Mouse (Mus musculus): ENCODE data around the gene Gyg. TPM values are rescaled to one million over a fixed set of nuclear protein-coding genes. Genes with fewer than 3 reads are reported as not detected.
"Not testable (repeated sequence)": the region's sequence is repeated elsewhere in the genome, so short reads cannot be mapped to it uniquely, and the experiment has no call there.

Gyg gene
- total RNA-seq, 4 experiments from 2014 or later: 435 to 506 (median 464) TPM

DNA sequence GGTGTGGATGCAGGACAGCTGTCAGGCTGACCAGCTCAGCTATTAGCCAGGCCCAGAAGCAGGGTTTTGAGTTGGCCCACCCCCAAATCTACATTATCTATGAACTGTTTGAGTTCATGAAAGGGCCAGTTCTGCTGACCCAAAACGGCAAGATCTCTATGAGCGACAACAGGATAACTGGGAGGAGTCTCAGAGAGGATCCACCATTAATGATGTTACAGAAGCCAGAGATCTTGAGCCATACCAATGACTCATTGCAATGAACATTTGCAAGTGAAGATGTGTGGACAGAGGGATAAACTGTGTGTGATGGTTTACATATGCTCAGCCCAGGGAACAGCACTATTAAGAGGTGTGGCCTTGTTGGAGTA is 23.8 kb downstream of the Gyg start:
- no peak for DNase-seq (ENCODE audit: low spot score in 2 of 2)

DNA sequence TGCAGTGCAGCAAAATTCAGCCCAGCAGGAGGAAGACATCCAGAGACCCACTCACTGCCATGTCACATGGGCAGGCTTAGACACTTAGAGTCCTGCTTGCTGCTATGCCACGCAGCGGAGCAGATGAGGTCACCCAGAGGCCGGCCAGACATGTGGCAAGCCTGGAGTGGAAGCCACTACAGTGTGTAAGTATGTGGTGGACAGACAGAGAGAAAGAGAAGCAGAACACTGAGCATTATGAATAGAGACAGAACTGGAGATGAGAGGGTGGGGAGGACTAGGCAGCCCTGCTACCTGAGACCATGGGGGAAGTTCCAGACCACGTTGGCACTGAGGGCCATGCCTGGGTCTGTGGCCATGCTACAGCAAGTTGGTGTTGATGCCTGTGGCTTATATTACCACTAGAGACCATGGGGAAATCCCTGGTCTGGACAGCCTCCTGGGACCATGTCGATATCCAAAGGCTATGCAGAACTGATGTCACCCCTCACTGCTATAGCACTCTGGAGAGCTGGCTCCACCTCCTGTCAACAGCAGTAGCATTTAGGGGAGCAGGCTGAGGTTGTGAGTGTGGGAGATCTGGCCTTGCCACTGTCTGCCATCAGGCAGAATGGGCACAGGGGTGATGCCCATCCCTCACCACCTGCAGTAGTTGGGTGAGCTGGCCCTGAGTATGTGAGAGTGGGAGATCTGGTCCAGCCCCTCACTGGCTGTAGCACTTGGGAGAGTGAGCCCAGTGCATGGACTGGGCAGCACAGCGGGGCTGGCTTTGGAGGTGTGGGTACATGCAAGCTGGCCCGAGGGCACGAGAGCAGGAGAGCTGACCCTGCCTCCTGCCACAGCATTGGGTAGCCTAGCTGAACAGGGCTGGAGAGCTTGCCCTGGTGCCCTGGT is 24.4 kb downstream of the Gyg start:
- DNase-seq (ENCODE audit: low spot score in 2 of 2): peak; percentile 13 to 43

DNA sequence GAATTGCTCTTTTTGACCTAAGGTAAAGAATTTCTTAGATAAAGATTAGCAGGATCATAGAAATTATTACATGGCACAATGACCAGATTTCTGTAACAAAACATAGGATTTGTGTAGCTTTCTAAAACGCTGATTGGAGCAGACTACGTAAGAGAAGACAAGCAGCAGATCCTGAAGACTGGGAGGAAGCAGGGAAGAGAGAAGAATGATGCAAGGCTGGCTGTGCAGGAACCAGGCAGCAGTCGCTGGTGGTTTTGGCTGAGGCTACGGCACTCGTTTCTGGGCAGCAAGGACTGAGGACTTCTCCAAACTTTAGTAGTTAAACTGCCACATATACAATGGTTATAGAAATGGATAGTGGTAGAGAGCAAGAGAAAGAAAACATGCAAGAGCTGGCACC is 25.6 kb downstream of the Gyg start:
- no peak for DNase-seq (ENCODE audit: low spot score in 2 of 2)

DNA sequence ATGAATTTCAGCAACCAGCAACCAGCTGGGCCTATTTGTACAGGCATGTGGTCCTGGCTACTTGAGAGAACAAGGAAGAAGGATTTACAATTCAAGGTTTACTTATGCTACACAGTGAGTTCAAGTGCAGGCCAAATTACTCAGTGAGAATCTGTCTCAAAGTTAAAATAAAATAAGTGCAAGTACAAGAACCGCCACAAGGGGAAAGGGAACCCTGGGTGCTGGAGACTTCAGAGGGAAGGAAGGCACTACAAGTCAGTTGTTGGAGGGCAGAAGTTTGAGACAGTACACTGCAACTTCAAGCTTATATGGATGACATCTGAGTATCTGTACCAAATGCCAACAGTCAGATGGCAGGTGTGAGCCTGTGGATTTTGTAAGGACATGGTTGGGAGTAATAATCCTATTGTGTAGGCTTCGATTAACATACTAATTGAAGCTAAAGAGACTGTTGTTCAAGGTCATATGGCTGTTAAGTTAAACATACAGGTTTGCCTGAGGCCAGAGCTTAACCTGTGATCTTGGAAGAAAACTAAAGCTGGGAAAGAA is 28.0 kb downstream of the Gyg start:
- no peak for DNase-seq (ENCODE audit: low spot score in 2 of 2)

GRCm38 (mm10) chr3:20125604-20126003 is 29.5 kb downstream of the Gyg start:
- no peak for DNase-seq (ENCODE audit: low spot score in 2 of 2)

DNA sequence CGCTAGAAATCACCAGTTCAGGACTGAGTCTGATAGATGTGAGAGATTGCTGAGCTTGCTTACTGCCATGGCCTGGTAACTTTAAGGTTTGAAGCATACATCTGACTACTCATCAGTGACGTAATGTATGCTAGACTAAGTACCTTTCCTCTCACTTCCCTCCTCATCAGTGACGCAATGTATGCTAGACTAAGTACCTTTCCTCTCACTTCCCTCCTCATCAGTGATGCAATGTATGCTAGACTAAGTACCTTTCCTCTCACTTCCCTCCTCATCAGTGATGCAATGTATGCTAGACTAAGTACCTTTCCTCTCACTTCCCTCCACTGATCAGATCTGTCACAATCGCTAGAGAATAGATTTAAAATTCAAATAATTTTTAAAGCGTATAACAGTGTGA is 33.5 kb downstream of the Gyg start:
- not testable (repeated sequence) for DNase-seq (ENCODE audit: low spot score in 2 of 2)

GRCm38 (mm10) chr3:20119686-20120244 is 35.4 kb downstream of the Gyg start:
- DNase-seq (ENCODE audit: low spot score in 2 of 2): no peak

- no peak for DNase-seq (ENCODE audit: low spot score in 2 of 2)
These were observed 36.0 kb downstream of the Gyg start for GRCm38 (mm10) chr3:20119044-20119591.

GRCm38 (mm10) chr3:20111913-20112312 is 43.2 kb downstream of the Gyg start:
- DNase-seq (ENCODE audit: low spot score in 2 of 2): no peak

DNA sequence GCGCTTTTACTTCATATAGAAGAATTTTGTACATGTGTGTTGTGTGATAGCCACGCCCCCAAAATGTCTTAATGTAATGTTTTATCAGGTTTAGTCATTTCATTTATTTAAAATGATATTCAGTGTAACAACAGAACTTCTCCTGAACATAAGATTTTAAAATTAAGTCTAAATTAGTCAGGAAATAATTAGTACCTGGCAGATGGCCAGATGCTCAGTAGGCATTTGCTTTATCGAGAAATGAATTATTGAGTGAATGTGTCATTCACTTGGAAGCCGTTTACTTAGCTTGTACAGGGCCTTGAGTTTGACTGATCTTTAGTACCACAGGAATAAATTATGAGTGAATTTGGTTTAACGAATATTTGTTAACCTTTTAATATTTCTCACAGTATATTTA is 46.2 kb downstream of the Gyg start:
- DNase-seq (ENCODE audit: low spot score in 2 of 2): no peak

GRCm38 (mm10) chr3:20104776-20105175 is 50.3 kb downstream of the Gyg start:
- DNase-seq (ENCODE audit: low spot score in 2 of 2): no peak

GRCm38 (mm10) chr3:20104318-20104717 is 50.8 kb downstream of the Gyg start:
- DNase-seq (ENCODE audit: low spot score in 2 of 2): no peak

DNA sequence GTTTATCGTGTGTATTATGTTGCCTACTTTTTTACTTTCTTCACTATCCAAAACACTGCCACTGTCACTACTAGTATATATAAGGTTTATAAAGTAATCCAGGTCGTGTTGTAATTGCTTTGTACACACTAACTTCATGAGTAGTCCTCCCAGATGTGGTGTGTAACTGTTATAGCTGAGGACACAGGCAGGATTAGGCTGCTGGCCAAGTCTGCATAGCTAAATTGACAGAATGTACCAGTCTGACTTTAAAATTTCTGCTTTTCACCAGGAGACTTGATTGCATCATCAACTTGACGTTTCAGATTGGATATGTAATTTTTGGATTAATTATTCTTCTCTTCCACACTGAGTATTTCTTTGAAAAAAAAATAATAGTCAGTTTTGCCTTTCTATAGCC is 51.3 kb downstream of the Gyg start:
- DNase-seq (ENCODE audit: low spot score in 2 of 2): no peak

- no peak for DNase-seq (ENCODE audit: low spot score in 2 of 2)
These were observed 73.0 kb downstream of the Gyg start for GRCm38 (mm10) chr3:20082161-20082560.

GRCm38 (mm10) chr3:20076145-20077053 is 78.7 kb downstream of the Gyg start:
- DNase-seq (ENCODE audit: low spot score in 2 of 2): no peak

Other genes with a start within 250 kb of the Gyg start
- 1 to 10 TPM; 2.8 to 5.4 (median 4.3) TPM for gene Cp, start 198.3 kb downstream of the Gyg start, total RNA-seq (2022)
- 1 to 10 TPM; 3.1 to 4.1 (median 3.8) TPM for gene Hps3, start 120.0 kb downstream of the Gyg start, total RNA-seq (2022)
- 1 to 10 TPM; 1.3 to 2.4 (median 2.2) TPM for gene Hltf, start 97.5 kb downstream of the Gyg start, total RNA-seq (2022)
- 1 to 10 TPM in 3 of 4 experiments, under 1 TPM in 1; 0.79 to 2.3 (median 1.2) TPM for gene Cpa3, start 86.9 kb upstream of the Gyg start, total RNA-seq (2022)
- not detected for gene Cpb1, start 120.4 kb upstream of the Gyg start, total RNA-seq (2022)
- gene Agtr1b, start 211.9 kb upstream of the Gyg start, total RNA-seq (2022): under 1 TPM in 1 of 4 experiments, not detected in 3; 0.13 TPM